Mouse (Mus musculus): ENCODE results near the gene Auts2.

- no peak for TF ChIP-seq POLR2A (IDR thresholded peaks at IDR 0.05; ENCODE audit: borderline replicate concordance, insufficient read depth, low read length)
- TF ChIP-seq CTCF (IDR thresholded peaks at IDR 0.05; ENCODE audit: borderline replicate concordance, insufficient read depth, low read depth, low read length) = no peak
Measured at GRCm38 (mm10) chr5:132067750-132068739, 475.1 kb downstream of the Auts2 start.

Data from cerebellum, adult 2 months (tissue).